Mouse (Mus musculus) thymus, postnatal 10 days (tissue): Measurements from ENCODE around the gene Spag6.

Source experiments
- DNase-seq, 2 experiments: peaks; one replicate each; pipeline ENCODE4 v3.0.0; 2021; ENCODE audit warnings: low spot score in 2 of 2

Spag6 gene

GRCm38 (mm10) chr2:18693871-18694610 lies at the start of gene Spag6:
Spag6 (plus strand) TSS chr2:18694032.
- peak; percentile 31 for DNase-seq

- DNase-seq = no peak
These were observed 45.3 kb upstream of the Spag6 start for GRCm38 (mm10) chr2:18648563-18648962.

GRCm38 (mm10) chr2:18654821-18655220 lies 39.0 kb upstream of the Spag6 start:
- no peak for DNase-seq

DNA sequence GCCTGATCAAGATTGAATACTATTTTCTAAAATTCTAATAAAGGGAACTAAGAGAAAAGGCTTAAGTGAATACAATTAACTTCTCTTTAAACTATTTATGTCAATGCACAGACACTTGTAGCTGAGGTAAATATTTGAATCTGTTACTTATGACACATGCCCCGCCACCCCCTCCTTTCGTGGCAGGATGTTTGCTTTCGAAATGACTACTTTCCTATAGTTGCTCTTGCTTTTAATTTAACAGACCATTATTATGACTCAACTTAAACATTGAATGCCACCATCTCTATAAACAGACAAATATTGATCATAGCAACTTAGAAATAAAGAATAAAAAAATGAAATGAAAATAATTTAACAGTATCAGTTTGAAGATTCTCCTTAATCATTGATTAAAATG lies 29.8 kb upstream of the Spag6 start:
- no peak for DNase-seq

DNA sequence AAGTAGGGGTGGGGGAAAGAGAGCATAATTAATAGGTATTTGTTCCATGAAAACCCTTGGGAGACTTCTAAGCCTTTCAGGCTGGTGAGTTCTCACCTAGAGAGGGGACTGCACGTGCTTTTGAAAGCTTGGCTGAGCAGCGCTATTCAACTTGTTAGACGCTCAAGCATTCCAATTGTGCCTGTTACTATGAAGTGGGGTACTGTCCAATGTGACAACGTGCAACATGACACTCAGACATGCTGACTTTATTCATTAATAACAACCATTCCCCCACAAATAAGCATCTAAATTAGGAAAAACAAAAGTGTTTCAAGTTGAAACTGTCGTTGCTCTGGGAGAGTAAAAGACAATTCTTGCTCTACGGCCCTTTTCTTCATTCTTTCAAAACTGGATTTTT lies 22.8 kb upstream of the Spag6 start:
- DNase-seq = no peak

- peak; percentile 77 to 92 for DNase-seq
These were observed 21.6 kb upstream of the Spag6 start, which contains the start of gene Commd3 for GRCm38 (mm10) chr2:18672133-18672765. Commd3 (plus strand) TSS chr2:18672384.

GRCm38 (mm10) chr2:18672766-18673164 lies 21.1 kb upstream of the Spag6 start:
- peak in 1 of 2 experiments; percentile 26 for DNase-seq

DNA sequence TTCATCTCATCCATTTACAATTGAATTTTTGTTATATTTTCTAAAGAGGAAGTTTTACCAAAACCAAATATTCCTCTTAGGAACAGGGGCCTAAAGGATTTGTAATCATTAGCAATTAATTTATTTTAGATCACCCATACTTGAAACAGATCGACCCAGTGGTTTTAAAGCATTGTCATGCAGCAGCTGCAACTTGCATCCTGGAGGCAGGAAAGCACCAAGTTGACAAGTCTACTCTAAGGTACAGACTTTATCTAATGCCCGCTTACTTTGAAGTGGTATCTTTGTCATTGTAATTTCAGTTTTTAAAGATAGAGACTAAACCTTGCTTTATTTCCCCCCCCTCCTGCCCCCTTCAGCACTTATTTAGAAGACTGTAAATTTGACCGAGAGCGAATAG lies 20.1 kb upstream of the Spag6 start:
- DNase-seq = no peak

GRCm38 (mm10) chr2:18674193-18674902 lies 19.5 kb upstream of the Spag6 start:
- no peak for DNase-seq

DNA sequence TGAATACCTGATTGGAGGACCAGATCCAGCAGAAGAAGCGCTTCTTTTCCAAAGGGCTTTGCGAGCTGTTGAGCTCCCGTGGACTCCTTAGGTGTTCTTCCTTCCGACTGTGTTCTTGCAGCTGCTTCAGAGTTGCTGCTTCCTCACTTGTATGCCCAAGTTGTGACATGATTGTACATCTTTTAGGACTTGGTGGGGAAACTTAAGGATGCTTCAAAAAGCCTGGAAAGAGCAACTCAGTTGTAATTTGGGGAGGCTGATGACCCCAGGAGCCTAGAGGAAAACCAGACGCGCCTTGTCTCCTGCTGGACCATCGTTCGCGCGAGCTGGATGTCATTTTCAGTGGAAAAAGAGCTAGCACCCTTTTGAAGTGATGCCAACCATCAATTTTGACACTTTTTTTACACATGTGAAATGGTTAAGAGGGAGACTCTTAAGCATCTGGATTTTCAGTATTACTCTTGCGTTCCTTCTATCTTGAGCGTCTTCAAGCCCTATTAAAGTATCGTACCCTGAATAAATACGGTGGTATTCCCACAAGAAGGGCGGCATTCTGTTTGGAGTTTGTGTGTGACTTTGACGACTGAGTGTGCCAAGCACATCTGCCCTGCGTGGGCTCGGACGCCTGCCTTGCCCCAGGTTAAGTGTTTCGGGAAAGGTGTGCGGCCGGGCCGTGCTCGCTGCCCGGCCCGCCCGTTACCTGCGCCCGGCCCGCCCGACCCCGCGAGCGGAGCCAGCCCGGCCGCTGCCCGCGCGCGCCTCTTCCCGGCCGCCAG lies 18.0 kb upstream of the Spag6 start:
- no peak for DNase-seq

DNA sequence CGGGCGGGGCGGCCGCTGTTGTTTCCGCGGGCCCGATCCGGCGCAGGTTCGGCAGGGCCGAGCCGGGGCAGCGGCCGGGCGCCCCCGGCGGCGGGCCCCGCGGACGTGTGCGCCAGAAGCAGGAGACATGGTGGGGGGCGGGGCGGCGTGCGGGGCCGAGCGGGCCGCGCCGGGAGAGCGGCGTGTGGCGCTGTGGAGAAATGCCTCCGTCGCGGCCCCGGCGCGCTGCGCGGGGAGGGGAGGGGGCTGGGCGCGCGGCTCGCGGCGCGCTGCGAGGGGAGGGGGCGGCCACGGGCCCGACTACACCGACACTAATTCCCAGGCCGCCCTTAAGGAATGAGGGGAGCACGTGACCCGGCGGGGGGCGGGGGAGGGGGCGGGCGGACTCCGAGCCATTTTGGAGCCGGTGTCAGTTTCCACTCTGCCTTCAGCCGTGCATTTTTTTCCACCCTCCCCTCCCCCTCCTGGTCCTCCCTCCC lies 17.3 kb upstream of the Spag6 start:
- peak in 1 of 2 experiments; percentile 74 for DNase-seq

- DNase-seq = peak; percentile 46 to 53
These were observed 16.8 kb upstream of the Spag6 start, which contains the start of gene Bmi1 for GRCm38 (mm10) chr2:18676936-18677491. Bmi1 (plus strand) TSS chr2:18677018.

DNA sequence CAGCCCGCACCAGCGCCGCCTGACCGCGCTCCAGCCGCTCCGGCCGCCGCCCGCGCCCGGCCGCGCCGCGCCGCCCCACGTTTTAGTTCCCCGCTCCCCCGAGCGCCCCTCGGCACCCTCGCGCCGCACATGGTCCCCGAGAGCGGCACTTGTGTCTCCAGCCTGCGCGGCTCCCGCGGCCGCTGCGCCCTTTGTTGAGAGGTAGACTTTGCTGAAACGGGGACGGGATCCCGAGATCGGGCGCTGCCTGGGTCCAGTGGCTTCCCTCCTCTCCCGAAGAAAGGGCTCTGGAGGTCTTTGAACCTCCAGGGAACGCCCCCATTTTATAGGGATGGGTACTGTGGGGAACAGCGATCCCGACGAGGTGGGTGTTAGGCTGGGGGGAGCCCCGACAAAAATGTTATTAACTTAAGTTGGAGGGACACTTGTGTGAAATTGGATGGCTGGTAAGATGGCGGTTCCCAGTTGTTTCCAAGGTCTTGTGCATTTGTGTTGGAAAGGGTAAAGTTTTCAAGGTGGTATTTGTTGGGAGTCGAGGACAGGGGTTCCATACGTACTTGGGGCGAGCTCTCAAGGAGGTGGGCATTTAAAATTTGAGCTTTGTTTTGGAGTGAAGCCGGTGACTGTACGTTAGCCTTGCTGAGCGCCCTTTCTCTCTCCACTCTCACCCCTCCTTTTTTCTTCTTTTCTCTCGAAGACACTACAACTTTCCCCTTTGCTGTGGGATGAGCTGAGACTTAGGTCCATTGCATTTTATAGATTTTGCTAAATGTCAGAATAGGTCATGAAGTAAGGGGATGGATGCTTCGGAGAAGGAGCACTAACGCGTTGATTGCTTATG lies 16.0 kb upstream of the Spag6 start:
- peak; percentile 47 to 63 for DNase-seq

- no peak for DNase-seq
These were observed 14.1 kb upstream of the Spag6 start for GRCm38 (mm10) chr2:18679701-18680100.

- DNase-seq = no peak
These were observed 13.3 kb upstream of the Spag6 start for GRCm38 (mm10) chr2:18680501-18680900.

GRCm38 (mm10) chr2:18680961-18681360 lies 12.9 kb upstream of the Spag6 start:
- DNase-seq = peak in 1 of 2 experiments; percentile 33

DNA sequence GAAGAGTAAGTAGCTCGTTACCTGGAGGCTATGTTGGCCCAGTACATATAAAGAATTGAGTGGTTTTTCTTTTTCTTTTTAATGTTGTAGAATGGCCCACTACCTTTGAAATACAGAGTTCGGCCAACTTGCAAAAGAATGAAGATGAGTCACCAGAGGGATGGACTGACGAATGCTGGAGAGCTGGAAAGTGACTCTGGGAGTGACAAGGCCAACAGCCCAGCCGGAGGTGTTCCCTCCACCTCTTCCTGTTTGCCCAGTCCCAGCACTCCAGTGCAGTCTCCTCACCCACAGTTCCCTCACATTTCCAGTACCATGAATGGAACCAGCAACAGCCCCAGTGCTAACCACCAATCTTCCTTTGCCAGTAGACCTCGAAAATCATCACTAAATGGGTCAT lies 9.8 kb upstream of the Spag6 start:
- DNase-seq = no peak

DNA sequence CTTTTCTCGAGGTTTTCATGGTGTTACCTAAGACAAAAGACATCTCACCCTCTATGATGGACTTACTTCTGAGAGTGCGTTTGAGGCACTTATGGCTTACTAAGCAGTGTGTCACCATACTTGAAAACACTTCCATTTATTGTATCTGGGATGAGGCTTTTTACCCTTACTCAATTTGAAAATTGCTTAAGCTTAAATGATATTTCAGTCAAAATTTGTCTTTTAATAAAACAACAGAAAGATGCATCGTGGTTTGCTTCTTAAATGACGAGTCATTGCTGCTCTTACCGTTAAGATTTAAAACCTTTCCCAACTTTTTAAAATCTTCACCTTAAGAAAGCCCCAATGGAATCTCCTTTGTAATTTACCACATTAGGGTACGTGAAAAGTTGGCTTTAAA lies 7.4 kb upstream of the Spag6 start:
- DNase-seq = no peak

DNA sequence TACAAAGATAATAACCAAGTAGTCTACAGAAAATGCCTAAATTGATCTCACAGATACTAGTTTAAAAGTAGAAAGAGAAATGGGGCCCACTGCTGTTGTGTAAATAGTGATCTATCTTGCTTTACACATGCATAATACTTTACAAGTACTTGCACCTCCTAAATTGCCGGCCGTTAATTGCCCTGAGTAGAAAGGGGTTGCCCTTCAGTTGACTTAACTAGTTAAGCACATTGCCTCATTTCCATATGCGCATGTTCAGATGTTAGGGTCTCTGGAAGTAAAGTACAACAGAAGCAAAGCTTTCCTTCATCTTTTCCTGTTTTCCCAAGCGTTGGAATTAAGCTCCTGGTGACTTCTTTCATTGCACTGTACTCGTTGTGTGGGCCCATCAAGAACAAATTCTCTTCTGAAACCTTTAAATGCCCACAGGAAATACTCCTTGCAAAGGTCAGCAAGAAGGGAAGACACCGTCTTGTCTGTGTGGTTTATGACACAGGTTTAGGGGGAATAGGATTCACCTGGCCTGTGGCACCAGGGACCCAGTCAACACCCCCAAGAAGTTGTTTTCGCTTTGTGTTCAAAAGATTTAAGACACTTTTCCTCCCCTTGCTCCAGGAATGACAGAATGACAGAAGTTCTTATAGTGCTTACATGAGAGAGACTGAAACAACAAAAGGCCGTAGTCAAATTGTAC lies 6.9 kb upstream of the Spag6 start:
- no peak for DNase-seq

- no peak for DNase-seq
These were observed 6.1 kb upstream of the Spag6 start for GRCm38 (mm10) chr2:18687671-18688170.
